Mouse (Mus musculus) G1E-ER4 (cell line): Measurements from ENCODE around the gene Pxn. TPM values are rescaled to one million over a fixed set of nuclear protein-coding genes. Genes with fewer than 3 reads are reported as not detected.

ENCODE experiments used
- GATA1 ChIP-seq: IDR thresholded peaks from one replicate; pipeline ENCODE4 v1.8.0; 2012; ENCODE audit warnings: low read length, inconsistent platforms
- polyA plus RNA-seq: library from polyadenylated mRNA; stranded (reverse); fragments of >175 nt; gene quantifications from 2 replicates; pipeline ENCODE4 v1.2.3, GENCODE M21; 2012

The Pxn gene
- polyA plus RNA-seq, 1 experiment: 44.1 TPM

DNA sequence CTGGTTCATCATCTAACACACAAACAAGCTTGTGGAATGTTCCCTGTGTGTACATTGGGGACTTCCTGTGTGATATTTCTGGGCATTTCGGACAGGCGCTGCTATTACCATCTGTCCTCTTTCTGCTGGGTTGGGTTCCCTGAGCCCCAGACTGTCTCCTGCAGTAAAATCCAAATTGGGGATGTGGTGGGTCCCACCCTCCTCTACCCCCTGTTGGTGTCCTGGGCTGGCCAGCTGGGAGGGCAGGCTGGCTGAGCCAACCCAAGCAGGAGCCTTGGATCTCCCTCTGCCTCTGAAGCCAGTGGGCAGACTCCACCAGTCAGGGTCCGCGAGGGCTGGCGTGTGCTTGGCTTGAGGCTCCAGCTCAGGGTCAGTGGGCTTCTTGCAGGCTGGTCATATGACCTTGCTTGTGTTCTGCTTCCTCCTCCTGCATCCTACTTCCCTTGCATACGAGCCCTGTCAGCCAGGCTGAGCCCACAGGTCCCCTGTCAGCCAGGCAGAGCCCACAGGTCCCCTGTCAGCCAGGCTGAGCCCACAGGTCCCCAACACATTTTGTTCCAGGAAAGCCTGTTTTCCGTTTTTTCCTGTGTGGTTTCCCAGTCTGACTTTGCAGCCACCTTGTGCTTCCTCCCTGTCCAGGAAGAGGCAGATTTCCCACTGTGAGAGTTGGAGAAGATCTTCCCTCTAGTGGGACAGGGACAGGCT is 23.4 kb downstream of the Pxn start:
- no peak for TF ChIP-seq GATA1

DNA sequence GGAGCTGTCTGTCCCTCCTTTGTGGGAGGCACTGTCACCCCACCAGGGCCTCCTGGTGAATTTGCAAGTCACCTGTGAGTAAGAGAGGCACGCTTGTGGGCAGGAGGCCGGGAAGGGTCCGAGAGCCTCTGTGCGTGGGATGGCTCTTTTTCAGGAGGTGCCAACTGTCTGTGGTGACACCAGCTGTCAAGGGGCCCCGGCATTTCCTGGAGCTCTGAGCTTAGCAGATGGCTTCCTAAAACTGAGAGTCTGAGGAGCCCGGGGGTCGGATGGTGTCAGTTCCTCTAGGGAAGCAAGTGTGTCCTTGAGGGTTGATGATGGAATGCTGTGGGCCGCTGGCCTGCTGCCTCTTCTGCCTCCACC is 24.0 kb downstream of the Pxn start:
- TF ChIP-seq GATA1: no peak

DNA sequence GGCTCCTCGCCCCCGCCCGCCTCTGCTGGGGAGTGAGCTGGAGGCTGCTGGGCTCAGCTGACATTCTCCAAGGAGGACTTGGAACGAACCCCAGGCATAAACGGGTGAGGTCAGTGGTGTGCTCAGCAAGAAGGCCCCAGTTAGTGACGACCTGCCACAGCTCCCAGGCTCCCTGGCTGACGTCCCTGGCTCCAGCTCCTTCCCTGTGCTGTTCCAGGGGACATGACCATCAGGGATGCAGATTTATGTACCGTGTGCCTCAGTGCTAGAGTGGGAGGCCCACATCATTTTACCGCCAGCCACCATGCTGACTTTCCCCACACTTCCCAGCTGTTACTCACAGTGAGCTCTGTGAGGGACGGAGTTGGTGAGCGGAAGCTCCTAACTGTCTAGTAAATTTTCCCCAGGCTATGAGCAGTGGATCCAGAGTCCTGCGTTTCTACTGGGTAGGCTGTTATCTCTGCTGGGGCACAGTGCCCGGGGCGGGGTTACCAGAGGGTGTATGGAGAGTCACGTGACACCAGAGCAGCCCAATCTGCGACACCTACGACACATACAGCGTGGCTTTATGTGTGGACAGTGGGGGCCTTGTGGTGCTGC is 25.3 kb downstream of the Pxn start:
- no peak for TF ChIP-seq GATA1

DNA sequence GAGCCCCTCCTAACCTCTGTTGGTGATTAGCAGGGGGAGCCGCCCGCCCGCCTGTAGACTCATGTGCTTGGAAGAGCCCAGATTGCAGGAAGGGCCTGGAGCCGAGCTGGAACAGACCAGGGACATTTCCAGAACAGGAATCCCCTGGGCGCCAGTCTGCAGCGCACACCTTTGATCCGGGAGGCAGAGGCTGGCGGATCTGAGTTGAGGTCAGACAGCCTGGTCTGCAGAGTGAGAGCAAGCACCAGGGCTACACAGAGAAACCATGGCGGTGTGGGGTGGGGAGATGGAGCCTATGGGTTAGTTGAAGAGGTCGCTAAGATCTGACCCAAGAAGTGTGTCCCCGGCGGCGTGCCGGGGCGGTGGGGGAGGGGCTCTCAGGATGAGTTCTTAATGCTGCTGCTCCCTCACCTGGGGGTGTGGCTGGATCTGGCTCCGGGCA is 27.8 kb downstream of the Pxn start:
- TF ChIP-seq GATA1: no peak

DNA sequence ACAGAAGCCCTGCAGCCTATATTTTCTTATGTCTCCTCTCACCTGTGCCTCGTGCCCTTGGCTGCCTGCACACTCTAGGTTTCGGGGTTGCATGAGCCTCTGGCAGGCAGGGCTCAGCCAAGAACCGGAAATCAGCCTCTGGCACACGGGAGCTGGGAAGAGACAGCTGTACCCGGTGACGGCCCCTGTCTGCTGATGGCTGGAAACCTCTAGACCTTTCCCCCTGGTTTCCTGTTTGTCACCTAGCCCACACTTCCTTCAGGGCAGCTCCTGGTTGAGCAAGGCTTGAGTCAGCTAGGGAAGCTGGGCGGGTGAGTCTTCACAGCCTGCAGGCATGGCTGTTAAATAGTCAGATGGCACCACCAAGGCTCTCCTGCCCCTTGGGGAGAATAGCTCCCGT is 28.4 kb downstream of the Pxn start:
- TF ChIP-seq GATA1: no peak

DNA sequence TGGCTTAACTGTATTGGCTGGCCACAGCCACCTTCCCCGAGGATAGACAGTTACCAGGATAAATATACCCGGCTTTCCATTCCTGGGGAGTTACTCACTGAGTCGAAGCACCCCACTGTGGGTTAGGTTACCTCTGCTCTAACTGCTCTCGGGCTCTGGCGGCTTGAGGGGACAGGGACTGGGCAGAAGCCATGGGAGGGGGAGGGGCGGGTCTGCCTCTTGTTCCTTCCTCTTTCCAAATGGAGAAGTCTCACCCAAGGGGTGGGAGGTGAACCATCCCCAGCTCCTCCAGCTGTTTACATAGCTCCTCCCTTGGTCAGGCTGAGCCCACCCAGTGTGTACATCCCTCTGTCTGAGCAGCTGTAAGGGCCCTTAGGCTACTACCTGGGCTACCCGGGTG is 29.2 kb downstream of the Pxn start:
- TF ChIP-seq GATA1: no peak

DNA sequence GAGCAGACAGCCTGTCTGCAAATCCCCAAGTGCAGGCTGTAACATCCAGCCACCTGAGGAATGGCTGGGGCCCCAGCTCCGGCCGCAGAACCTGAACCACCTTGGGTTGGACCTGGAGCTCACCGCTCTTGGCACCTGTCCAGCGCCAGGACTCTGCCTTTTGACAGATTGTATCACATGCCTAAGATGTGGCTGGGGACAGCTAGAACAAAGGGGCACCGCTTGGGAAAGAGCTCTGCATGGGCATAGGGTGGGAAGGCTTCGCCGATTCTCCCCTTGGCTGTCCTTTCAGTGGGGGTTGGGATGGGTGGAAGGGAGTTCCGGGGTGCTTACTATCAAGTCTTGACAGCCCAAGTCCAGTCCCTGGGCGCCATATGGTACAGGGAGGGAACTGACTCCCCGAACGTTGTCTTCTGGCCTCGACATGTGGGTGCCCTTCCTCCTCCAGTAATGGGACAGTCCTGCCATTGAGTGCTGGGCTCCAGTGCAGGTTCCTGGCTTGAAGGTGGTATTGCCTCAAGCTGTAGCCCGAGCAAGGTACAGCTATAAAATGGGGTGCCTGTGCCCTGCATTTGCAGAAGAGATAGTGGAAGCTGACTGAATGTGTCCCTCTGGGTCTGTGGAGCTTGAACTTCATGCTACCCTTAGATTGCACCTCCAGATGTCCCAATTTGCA is 31.7 kb downstream of the Pxn start:
- TF ChIP-seq GATA1: no peak

DNA sequence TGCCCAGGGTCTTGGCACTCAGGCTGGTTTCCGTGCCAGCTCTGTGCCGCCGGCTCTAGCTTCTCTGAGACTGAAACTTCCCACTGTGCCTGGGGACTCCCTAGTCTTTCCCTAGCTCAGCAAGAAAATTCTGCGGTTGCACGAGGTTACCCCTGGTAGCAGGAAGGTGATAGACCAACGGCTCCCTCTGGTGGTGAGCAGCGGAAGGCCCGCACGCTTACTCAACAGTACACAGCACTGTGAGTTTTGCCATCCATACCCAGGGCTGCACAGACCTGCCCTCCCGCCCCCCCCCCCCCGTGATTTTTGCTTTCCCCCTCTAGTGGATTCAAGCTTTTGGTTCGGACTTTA is 32.2 kb downstream of the Pxn start:
- TF ChIP-seq GATA1: no peak

DNA sequence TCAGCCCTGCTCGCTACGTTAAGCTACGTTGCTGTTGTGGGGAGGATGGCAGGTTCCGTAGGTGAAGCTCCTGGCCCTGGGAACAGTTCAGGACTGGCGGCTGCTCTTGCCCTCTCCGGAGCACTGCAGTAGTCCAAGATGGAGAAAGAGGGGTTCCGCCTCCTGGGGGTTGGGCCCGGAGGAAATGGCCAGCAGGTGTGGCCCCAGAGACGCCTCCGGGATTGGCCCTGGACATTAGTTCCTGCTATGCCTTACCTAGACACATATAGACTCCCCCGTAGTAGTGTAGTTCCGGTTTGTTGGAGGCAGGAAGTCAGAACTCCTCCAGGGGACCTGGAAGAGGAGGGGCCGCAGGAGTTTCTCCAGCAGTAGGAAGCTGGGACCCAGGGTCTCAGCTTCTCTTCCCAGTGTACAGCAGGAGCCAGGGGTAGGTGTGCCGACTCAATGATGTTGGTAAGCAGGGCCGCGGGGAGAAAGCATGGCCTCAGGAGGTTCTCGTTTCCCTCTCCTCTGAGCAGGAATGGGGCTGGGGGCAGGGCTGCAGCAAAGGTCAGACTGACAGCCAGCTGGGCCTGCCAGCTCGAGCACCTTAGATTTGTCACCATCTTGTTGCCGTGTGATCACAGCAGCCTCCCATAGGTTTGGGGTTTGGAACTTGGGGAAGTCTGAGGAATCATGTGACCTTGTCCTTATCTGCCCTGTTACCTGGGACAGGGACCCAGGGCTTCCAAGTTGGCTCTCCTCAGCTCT is 36.3 kb downstream of the Pxn start:
- no peak for TF ChIP-seq GATA1

DNA sequence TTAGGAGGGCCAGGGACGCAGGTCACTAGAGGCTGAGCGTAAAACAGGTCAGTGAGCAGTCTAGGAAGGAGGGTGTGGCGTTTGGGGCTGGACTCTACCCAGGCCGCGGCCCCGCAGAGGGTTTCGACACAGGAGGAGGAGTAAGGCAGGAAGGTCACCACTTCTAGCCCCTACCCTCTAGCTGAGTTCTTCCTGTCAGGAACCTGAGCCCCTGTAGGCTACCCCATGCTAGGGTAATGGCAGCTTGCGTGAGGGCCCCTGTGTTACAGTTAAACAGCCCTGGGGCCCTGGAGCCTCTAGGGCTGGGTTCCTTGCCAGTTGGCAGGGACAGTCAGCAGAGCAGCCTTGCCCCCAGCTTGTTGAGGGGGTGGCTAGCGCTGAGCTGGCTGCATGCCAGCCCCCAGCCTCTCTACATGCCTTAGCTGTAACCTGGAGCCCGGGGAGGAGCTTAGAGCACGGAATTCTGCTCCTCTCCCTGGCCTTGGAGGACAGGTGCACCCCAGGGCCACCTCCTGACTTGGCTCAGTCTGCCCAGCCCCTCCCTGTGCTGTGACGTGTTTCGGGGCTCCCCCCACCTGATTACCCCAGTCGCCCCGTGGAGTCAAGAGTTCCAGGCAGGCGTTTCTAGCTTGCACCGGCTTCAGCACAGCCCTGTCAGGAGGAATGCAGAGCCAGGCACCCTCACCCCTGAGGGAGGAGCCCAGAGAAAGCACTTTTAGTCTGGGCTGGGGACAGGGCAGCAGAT is 37.2 kb downstream of the Pxn start:
- no peak for TF ChIP-seq GATA1

DNA sequence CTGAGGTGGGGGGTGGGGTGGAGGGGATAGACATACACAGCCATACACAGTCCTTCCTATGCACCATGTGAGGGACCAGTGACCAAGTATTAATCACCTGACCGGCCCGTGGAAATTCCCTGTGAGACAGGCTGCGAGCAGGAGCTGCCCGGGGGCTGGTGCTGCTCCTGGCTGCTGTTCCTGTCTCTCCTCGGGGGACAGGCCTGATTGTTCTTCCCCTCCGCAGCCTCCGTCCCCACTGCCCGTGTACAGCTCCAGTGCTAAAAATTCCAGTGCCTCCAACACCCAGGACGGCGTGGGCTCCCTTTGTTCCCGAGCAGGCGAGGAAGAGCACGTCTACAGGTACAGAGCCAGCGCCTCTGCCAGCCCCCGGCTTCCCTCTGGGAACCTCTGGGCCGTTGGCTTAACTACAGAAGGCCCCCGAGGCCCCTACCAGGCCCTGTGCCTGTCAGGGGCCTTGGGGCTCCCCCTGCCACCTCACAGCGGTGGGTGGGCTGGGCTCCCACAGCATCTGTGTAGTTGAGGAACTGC is 38.2 kb downstream of the Pxn start:
- no peak for TF ChIP-seq GATA1

DNA sequence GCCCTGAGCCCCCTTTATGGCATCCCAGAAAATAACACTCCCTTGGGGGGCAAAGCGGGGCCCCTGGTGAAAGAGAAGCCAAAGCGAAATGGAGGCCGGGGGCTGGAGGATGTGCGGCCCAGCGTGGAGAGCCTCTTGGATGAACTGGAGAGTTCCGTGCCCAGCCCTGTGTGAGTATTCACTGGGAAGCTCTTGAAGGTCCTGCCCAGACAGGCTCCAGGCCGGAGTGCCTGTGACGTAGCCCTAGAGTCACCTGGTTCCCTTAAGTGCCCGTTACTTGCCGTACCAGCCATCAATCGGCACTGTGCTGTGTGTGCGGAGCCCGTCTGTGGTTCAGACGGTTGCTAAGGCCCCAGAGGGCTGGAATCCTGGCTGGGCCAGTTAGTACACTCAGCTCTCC is 39.2 kb downstream of the Pxn start:
- no peak for TF ChIP-seq GATA1

DNA sequence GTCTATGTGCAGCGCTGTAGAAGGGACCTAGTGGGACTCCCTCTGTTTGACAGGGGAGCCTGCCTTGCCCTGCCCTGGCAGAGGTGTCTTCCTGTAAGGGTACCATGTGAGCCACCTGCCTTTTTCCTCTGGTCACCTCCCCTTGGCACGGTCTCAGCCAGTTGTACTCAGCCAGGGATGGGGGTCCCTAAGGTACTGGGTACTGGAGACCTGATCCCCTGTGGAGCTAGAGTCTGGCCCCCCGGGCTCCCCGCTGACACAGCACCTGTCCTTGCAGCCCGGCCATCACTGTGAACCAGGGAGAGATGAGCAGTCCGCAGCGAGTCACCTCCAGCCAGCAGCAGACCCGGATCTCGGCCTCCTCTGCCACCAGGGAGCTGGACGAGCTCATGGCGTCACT is 40.1 kb downstream of the Pxn start:
- no peak for TF ChIP-seq GATA1

DNA sequence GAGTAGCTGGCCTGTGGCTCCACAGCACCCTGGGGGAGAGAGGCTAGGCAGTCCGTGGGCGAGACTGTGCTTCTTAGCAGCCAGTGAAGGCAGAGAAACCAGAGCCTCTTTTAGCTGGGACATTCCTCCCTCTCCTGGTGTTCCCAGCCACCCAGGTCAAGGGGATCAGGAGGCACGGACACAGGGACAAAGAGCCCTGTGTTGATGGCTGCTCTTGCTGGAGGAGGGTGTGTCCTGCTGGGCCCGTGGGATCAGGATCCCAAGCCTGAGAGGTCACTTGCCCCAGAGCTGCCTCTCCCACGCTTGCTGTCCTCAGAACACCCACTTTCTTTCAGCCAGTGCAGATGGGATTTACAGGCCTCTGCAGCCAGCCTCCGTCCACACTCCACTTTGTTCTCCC is 40.5 kb downstream of the Pxn start:
- TF ChIP-seq GATA1: no peak

DNA sequence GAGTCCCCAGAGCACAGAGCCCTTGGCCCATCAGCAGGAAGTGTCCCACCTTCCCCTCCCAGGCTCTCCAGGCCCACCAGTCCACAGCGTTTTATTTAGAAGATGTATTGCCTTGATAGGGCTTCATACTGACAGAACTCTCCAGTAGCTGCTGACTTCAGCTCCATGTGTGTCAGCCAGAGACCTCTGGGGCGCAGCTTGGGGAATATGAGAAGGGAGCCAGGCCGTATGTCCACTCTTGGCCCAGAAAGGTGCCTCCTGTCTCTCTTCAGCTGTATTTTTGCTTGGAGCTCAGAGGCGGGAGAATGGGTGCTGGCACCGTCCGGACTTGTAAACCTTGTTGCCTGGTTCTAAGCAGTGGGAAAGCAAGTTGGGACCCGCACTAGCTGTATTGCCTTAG is 40.9 kb downstream of the Pxn start:
- no peak for TF ChIP-seq GATA1
